Mouse (Mus musculus) midbrain, embryonic 13.5 days (tissue): Measurements from ENCODE around the gene Sfmbt2. TPM values are rescaled to one million over a fixed set of nuclear protein-coding genes. Genes with fewer than 3 reads are reported as not detected.

ENCODE experiments used
- ATAC-seq: fragments of 200-750 bp; cut with Nextera tagmentation; 2 replicates; pipeline ENCODE4 v1.8.0; 2017; ENCODE audit warnings: mild to moderate bottlenecking, moderate TSS enrichment, moderate library complexity
- H3K27ac ChIP-seq: fragments of 300-500 bp; sonication (generic); 2 replicates; pipeline ENCODE4 v1.5.1; 2015; ENCODE audit warnings: inconsistent platforms, mild to moderate bottlenecking, moderate library complexity
- H3K27me3 ChIP-seq: fragments of 300-500 bp; sonication (generic); 2 replicates; pipeline ENCODE4 v1.6.1; 2015; ENCODE audit warnings: mild to moderate bottlenecking, inconsistent platforms
- H3K36me3 ChIP-seq: fragments of 300-500 bp; sonication (generic); 2 replicates; pipeline ENCODE4 v1.6.1; 2015; ENCODE audit warnings: mild to moderate bottlenecking, inconsistent platforms
- H3K4me1 ChIP-seq: fragments of 300-500 bp; sonication (generic); replicated peaks from 2 replicates; pipeline ENCODE4 v1.6.1; 2015; ENCODE audit warnings: inconsistent platforms
- H3K4me2 ChIP-seq: fragments of 300-500 bp; sonication (generic); replicated peaks from 2 replicates; pipeline ENCODE4 v1.6.1; 2015; ENCODE audit warnings: moderate library complexity, mild to moderate bottlenecking, inconsistent platforms
- H3K4me3 ChIP-seq: fragments of 300-500 bp; sonication (generic); replicated peaks from 2 replicates; pipeline ENCODE4 v1.5.1; 2015; ENCODE audit warnings: mild to moderate bottlenecking, inconsistent platforms
- H3K9ac ChIP-seq: fragments of 300-500 bp; sonication (generic); replicated peaks from 2 replicates; pipeline ENCODE4 v1.6.1; 2015; ENCODE audit warnings: mild to moderate bottlenecking, inconsistent platforms
- H3K9me3 ChIP-seq: fragments of 300-500 bp; sonication (generic); 2 replicates; pipeline ENCODE4 v1.6.1; 2016; ENCODE audit warnings: mild to moderate bottlenecking, inconsistent platforms
- WGBS: fragments of 180-500 bp; shearing (Covaris S2); methylation state at CpG from one replicate; pipeline ENCODE4 v1.1.7; 2015; 5-methylcytosine and 5-hydroxymethylcytosine counted together
- polyA plus RNA-seq: library from polyadenylated mRNA; unstranded; fragments of >200 nt; fragmentation: Nextera tagmentation; extraction: Ambion mirVana; gene quantifications from 2 replicates; pipeline ENCODE4 v1.2.1, GENCODE M21; 2015

Gene Sfmbt2
- polyA plus RNA-seq, 1 experiment from 2014 or later: 2.9 TPM

DNA sequence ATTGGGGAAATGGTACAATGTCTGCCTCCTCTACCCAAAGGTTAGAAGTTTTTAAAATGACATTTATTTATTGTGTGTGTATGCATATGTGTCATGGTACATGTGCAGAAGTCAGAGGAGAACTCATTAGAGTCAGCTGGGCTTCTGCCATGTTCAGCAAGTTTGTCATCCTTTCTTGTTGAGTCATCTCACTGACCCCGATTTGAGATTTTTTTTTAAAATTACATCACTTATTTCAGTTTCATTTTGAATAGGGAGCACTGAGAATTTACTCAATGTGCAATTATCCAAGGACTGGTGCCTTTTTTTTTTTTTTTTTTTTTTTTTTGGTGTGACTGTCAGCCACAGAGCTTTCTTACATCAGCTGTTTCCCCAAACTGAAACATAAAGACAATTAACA is 19.2 kb upstream of the Sfmbt2 start:
- Histone ChIP-seq H3K27ac (no peak overlapping the region), H3K27me3 (no peaks in the 10 kb centered on the region), H3K4me2 (no peak overlapping the region), H3K4me1 (no peaks in the 10 kb centered on the region), H3K9ac (no peak overlapping the region), H3K9me3 (no peaks in the 10 kb centered on the region), H3K36me3 (no peaks in the 10 kb centered on the region), H3K4me3 (no peak overlapping the region)
- 93% methylated on average over 1 of the region's 1 CpGs for WGBS
- ATAC-seq: no peak

DNA sequence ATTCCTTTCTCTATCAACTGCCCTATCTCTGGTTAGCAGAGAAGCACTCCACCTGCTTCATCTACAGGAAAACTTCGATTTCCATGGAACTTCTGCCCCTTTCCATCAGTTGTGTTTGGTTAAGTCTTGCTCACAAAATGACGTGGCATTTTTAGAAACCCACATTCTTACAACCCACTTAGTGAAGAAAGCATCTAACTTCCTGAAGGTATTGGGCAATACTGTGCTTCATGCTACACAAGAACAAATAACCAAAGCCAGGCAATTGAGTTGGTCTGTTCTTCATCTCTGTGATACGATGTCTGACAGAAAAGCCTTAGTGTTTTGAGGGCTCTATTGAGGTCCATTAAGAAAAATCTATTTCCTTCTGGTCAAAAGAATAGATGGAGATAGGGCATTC is 17.4 kb upstream of the Sfmbt2 start:
- 81% methylated on average over 3 of the region's 3 CpGs for WGBS

DNA sequence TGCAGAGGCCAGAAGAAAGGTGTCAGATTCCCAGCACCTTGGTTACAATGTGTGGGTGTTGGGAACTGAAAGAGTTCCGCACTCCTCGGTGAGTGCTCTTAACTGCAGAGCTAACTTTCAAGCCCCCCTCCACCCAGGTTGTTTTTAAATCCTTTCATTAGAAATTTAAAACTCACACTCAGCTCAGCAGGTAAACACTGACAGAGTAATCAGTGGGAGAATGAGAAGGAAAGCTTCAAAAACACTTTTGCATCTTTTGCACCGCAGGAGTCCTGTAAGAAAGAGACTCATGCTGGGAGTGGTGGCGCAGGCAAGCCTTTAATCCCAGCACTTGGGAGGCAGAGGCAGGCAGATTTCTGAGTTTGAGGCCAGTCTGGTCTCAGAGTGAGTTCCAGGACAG is 16.4 kb upstream of the Sfmbt2 start:
- Histone ChIP-seq H3K9ac (no peak overlapping the region), H3K36me3 (no peaks in the 10 kb centered on the region), H3K4me2 (no peak overlapping the region), H3K27me3 (no peaks in the 10 kb centered on the region), H3K9me3 (no peaks in the 10 kb centered on the region), H3K27ac (no peak overlapping the region), H3K4me1 (no peaks in the 10 kb centered on the region), H3K4me3 (no peak overlapping the region)
- ATAC-seq: no peak
- 59% methylated on average over 4 of the region's 4 CpGs for WGBS

More for the DNA sequence above, 17.4 kb upstream of the Sfmbt2 start:
- H3K9ac ChIP-seq: no peak overlapping the region
- H3K9me3 ChIP-seq: no peaks in the 10 kb centered on the region
- H3K36me3 ChIP-seq: no peaks in the 10 kb centered on the region
- no peak for ATAC-seq
- H3K4me3 ChIP-seq: no peak overlapping the region
- H3K27ac ChIP-seq: no peak overlapping the region
- H3K4me2 ChIP-seq: no peak overlapping the region
- no peaks in the 10 kb centered on the region for H3K4me1 ChIP-seq
- H3K27me3 ChIP-seq: no peaks in the 10 kb centered on the region

DNA sequence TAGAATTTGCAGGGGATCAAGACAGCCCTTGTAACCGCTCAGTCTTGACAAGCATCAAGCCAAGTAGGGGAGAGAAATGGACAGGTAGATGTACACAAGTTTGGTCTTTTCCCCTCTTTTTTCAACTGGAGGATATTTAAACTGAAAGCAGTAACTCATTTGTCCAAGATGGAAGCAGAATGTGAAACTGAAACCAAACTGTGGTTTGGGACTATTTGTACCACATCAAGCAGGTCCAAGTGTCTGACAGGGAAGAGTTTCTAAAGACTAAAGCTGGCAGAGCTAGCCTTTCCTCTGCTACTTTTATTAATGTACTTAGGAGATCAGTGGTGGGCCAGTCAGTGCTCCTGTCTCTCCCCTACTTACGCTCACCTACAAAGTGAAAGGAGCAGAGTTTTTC is 10.4 kb upstream of the Sfmbt2 start:
- no peaks in the 10 kb centered on the region for H3K9me3 ChIP-seq
- H3K27me3 ChIP-seq: no peaks in the 10 kb centered on the region
- no peaks in the 10 kb centered on the region for H3K4me1 ChIP-seq
- no peak for ATAC-seq
- H3K27ac ChIP-seq: no peak overlapping the region
- H3K36me3 ChIP-seq: no peaks in the 10 kb centered on the region
- no peak overlapping the region for H3K9ac ChIP-seq
- H3K4me3 ChIP-seq: no peak overlapping the region
- H3K4me2 ChIP-seq: no peak overlapping the region
- 81% methylated on average over 2 of the region's 2 CpGs for WGBS

DNA sequence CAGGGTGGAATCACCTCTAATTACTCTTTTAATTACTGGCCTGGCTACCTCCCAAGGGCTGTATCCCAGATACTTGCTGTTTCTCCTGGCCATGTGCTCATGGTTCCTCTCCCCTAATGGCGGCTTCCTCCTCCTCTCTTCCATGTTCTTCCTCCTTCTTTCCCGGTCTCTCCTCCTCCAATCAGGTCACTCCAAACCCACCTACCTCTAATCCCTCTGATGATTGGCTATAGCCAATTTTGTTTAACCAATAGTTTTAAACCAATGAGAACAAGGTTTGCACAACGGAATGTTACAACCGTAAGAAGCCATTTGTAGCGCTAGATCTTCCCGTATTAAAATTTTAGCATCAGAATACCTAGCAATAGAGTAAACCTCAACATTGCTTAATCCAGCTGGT is 5.2 kb upstream of the Sfmbt2 start:
- H3K27me3 ChIP-seq: peaks cover 37% of the 10 kb centered on the region
- ATAC-seq: no peak
- H3K4me2 ChIP-seq: no peak overlapping the region
- no peaks in the 10 kb centered on the region for H3K36me3 ChIP-seq
- no peak overlapping the region for H3K9ac ChIP-seq
- H3K9me3 ChIP-seq: no peaks in the 10 kb centered on the region
- no peaks in the 10 kb centered on the region for H3K4me1 ChIP-seq
- H3K4me3 ChIP-seq: no peak overlapping the region
- whole genome bisulfite sequencing: 93% methylated on average over 6 of the region's 6 CpGs
- H3K27ac ChIP-seq: no peak overlapping the region

DNA sequence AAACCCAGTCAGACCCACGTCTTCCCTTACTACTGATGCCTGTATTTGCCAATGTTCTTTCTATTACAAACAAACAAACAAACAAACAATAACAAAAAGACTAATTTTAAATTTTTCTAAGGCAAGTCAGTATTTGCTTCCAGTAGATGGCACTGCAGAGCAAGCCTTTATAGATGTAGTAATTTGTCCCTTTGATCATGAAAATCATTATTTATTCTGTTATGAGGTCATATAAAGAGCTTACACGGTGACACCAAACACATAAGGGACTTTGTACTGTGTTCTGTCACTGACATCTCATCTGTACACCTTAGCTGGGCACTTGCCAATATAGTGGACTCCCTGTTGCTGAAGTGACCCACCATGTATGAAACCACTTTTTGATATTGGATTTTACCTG is 4.0 kb upstream of the Sfmbt2 start:
- peaks cover 49% of the 10 kb centered on the region for H3K27me3 ChIP-seq
- WGBS: 24% methylated on average over 2 of the region's 2 CpGs

DNA sequence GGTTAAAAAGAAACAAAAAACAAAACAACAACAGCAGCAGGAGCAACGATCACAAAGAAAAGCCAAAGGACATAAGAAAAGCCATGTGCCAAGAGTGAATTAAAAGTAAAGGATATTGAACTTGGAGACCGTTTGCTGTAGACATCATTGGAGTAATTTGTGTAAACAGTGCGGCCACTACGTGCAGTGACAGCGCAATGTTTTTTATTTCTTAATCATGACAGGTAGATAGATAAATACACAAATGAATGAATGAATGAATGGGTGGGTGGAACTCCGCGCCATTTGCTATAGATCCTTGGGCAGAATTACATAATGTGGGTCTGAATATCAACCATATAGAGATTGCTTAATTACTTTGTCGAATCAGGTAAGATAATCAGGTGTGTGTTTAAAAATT is 634 bp upstream of the Sfmbt2 start:
- H3K9ac ChIP-seq: no peak overlapping the region
- no peaks in the 10 kb centered on the region for H3K9me3 ChIP-seq
- H3K36me3 ChIP-seq: no peaks in the 10 kb centered on the region
- H3K27ac ChIP-seq: no peak overlapping the region
- peaks cover 67% of the 10 kb centered on the region for H3K27me3 ChIP-seq
- H3K4me3 ChIP-seq: no peak overlapping the region
- no peak overlapping the region for H3K4me2 ChIP-seq
- no peak for ATAC-seq
- 4% methylated on average over 8 of the region's 8 CpGs for WGBS
- H3K4me1 ChIP-seq: peaks cover 19% of the 10 kb centered on the region

More for the DNA sequence above, 4.0 kb upstream of the Sfmbt2 start:
- peak; percentile 45; the same call in 1 of the 2 replicates for ATAC-seq
- no peak overlapping the region for H3K27ac ChIP-seq
- no peaks in the 10 kb centered on the region for H3K9me3 ChIP-seq
- H3K4me3 ChIP-seq: no peak overlapping the region
- H3K9ac ChIP-seq: no peak overlapping the region
- peaks cover under 1% of the 10 kb centered on the region; the same call in 1 of the 2 replicates for H3K4me1 ChIP-seq
- no peak overlapping the region for H3K4me2 ChIP-seq
- no peaks in the 10 kb centered on the region for H3K36me3 ChIP-seq

DNA sequence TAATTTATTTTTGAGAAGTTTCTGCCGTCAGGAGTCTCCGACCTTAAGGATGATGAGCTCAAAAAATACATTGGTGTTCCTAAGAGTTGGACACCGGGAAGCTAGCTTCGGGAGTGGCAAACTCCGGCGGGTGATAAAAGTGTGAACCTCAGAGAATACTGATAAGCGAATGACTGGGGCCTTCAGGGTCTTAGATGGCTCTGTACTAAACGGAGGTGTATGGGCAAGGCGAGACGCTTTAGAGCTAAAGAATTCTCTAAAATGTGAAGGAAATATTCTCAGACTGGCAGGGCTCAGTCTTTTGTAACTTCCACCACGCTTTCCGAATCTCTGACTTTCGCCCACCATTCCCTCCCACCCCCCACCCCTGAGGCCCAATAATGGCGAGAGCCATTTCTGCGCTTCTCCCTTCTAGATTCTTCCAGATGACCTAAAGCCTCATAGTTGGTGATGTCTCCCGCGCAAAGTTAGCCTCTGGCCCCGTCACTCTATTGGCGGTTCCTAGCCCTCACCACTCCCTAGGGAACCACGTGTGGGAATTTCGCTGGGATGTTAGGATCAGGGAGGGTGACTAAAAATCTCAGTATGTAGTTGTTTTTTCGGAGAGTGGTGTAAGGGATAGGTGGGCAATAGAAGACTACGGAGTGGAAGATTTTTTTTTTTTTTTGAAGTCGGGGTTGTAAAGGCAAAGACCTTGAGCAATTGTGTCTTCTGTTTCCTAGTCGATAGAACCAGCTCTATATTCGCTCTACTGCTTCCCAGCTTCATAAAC is 563 bp downstream of the Sfmbt2 start:
- H3K27ac ChIP-seq: no peak overlapping the region
- no peak overlapping the region for H3K4me3 ChIP-seq
- no peak overlapping the region for H3K4me2 ChIP-seq
- H3K27me3 ChIP-seq: peaks cover 75% of the 10 kb centered on the region
- WGBS: 1% methylated on average over 26 of the region's 26 CpGs
- H3K9ac ChIP-seq: no peak overlapping the region
- H3K36me3 ChIP-seq: no peaks in the 10 kb centered on the region
- no peak for ATAC-seq
- H3K4me1 ChIP-seq: peaks cover 27% of the 10 kb centered on the region
- H3K9me3 ChIP-seq: no peaks in the 10 kb centered on the region

DNA sequence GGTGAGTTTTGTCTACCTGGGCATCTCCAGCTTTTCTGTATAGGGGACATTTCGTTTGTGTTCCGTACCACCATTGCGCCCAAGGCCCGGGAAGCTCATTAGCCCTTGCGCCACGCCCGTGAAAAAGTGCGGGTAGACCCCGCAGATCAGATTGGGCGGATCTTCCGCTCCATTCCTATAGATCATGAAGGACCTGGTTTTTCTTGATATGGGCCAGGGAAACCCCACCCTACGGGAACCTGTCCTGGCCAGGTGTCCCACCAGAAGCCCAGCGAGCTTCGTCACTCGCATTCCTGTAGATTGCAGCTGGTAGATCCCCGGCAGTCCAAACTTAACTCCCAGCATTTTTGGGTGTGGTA is 1.1 kb downstream of the Sfmbt2 start:
- H3K27ac ChIP-seq: no peak overlapping the region
- no peak overlapping the region for H3K9ac ChIP-seq
- no peak overlapping the region for H3K4me3 ChIP-seq
- peaks cover 28% of the 10 kb centered on the region for H3K4me1 ChIP-seq
- no peaks in the 10 kb centered on the region for H3K36me3 ChIP-seq
- ATAC-seq: no peak
- no peaks in the 10 kb centered on the region for H3K9me3 ChIP-seq
- 0 out of 2 replicates have a peak overlapping the region, but pooled peaks have one; percentile 93 for H3K4me2 ChIP-seq
- peaks cover 80% of the 10 kb centered on the region for H3K27me3 ChIP-seq
- 1% methylated on average over 16 of the region's 16 CpGs for WGBS

DNA sequence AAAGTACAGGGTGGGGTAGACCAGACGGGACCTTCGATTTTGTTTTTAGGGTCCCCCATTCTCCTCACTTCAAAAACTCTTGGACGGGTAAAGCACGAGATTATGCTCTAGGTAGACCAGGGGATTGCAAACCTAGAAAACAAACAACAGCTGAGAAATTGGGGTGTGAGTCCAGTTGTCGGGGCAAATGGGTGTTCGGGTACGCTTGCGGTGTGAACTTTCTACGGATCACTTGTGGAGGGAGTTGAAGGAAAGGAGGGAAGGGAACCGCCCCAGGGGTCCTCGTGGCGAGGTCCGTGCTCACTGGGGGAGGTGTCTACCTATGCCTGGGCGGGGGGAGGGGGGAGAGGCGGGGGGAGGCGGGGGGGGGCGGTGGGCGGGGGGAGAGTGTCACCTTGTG is 1.6 kb downstream of the Sfmbt2 start:
- no peak overlapping the region for H3K9ac ChIP-seq
- ATAC-seq: no peak
- peak overlapping the region; percentile 61 for H3K4me3 ChIP-seq
- peaks cover 28% of the 10 kb centered on the region for H3K4me1 ChIP-seq
- no peaks in the 10 kb centered on the region for H3K9me3 ChIP-seq
- no peaks in the 10 kb centered on the region for H3K36me3 ChIP-seq
- under 1% methylated on average over 10 of the region's 18 CpGs for WGBS
- no peak overlapping the region for H3K27ac ChIP-seq
- H3K4me2 ChIP-seq: peak overlapping the region; percentile 93
- peaks cover 78% of the 10 kb centered on the region for H3K27me3 ChIP-seq

DNA sequence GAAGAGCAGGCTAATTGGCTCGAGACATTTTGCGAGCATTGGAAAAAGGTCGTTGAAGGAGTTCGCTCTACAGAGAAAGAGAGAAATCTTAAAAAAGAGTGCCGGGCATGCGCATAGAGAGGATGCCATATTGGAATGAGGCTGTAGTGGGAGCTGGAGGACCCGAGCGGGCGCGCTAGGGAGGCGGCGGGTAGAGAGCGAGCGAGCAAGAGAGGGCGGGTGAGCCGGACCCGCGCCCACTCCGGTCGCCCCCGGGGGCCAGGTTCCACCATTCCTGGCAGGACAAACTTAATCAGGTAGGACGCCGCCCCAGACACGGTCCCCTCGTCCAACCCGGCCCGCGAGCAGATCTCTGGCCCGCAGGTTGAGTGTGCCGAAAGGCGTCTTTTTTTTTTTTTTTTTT is 2.0 kb downstream of the Sfmbt2 start:
- peak overlapping the region; percentile 61 for H3K4me3 ChIP-seq
- H3K9me3 ChIP-seq: no peaks in the 10 kb centered on the region
- 0% methylated on average over 31 of the region's 31 CpGs for WGBS
- H3K9ac ChIP-seq: peak overlapping the region; percentile 68
- H3K27me3 ChIP-seq: peaks cover 78% of the 10 kb centered on the region
- ATAC-seq: peak; percentile 85
- no peaks in the 10 kb centered on the region for H3K36me3 ChIP-seq
- no peak overlapping the region for H3K27ac ChIP-seq
- peaks cover 28% of the 10 kb centered on the region for H3K4me1 ChIP-seq
- peak overlapping the region; percentile 93 for H3K4me2 ChIP-seq

DNA sequence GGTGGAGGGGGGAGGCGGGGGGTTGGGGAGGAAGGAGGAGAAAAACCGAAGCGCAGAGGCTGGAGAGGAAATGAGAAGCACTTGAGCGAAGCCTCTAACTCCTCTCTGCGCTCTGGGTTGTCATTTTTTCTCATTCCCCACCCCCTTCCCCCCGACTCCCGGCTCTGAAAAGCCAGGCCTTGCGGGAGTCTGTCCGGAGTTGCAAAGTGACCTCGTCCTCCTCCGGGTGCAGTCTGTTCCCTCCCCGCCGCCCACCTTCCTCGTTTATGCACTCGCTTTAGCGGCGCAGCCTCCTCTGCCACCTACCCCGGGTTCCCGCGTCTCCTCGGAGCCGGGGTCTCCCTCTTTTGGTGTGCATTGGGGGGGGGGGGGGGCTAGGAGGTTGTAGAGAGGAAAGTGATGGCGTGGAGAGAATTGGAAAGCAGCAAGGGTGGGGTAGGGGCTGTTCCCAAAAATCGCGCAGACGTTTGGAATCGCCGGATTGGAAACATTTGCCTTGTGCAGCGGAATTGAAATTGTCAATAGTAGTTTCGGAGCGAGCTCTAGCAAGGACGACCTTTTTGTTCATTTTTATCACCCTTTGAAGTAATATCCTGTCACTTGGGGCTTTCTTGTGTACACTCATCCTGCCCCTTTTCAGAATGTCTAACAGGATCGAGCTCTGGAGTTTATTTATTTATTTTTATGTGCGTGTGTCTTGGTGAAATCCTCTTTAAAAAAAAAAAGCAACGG is 2.6 kb downstream of the Sfmbt2 start:
- peaks cover 28% of the 10 kb centered on the region for H3K4me1 ChIP-seq
- H3K36me3 ChIP-seq: no peaks in the 10 kb centered on the region
- ATAC-seq: peak; percentile 59
- H3K4me2 ChIP-seq: peak overlapping the region; percentile 93
- WGBS: under 1% methylated on average over 35 of the region's 35 CpGs
- peak overlapping the region; percentile 61 for H3K4me3 ChIP-seq
- peaks cover 80% of the 10 kb centered on the region for H3K27me3 ChIP-seq
- peak overlapping the region; percentile 68 for H3K9ac ChIP-seq
- no peaks in the 10 kb centered on the region for H3K9me3 ChIP-seq
- no peak overlapping the region for H3K27ac ChIP-seq
